Mouse (Mus musculus) olfactory bulb, adult 2 months (tissue): Measurements from ENCODE around the gene Arid3b.

Experiments used
- CTCF ChIP-seq: fragments of 200-500 bp; IDR thresholded peaks from 2 replicates; pipeline ENCODE4 v1.5.1; 2012; ENCODE audit warnings: low read depth, mild to moderate bottlenecking, low read length, moderate library complexity; ENCODE audit not compliant: insufficient read depth
- POLR2A ChIP-seq: fragments of 200-500 bp; IDR thresholded peaks from 2 replicates; pipeline ENCODE4 v1.6.1; 2012; ENCODE audit warnings: mild to moderate bottlenecking, low read depth, low read length, moderate library complexity; ENCODE audit not compliant: insufficient read depth

- no peak for TF ChIP-seq CTCF
- TF ChIP-seq POLR2A = no peak
These were observed 88.5 kb downstream of the Arid3b start for GRCm38 (mm10) chr9:57748137-57748536.
